21 mouse cellular contexts compared by ENCODE assay signal in the genomic region with DNA sequence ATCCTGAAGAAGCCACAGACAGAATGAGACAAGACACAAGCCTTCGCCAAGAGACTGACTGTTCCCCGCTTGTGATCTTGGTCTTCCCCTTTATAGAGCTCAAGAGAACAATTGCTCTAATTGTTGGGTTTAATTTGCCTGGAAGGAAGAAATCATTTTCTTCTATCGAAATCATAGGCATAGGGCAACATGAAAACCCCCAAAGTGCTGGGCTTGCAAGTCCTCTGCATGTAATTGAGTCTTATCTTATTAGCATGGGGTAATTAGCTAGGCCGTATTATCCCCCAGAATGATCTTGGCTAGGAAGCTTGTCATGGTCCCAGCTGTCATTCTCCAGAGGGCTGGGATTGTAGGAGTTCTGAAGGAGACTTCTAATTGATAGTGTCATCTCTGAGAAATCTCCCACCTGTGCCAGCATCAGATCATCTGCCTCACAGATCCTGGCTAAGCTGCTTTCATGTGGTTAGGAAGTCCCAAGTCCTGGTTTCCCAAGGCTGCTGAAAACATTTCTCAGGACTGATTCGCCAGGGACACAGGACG. TPM values are rescaled to one million over a fixed set of nuclear protein-coding genes. Genes with fewer than 3 reads are reported as not detected.
DNase-seq lines count a peak whose midpoint lies in the region; ATAC-seq and TF ChIP-seq lines count a peak whose summit lies in the region.
"Had no signal": no experiment of that assay in that cellular context is flagged by ENCODE, and none has a peak within 500 bp of the region (broad histone marks: within the 10 kb centered on the region; RNA-seq: fewer than 3 reads in every experiment).

A gene (minus strand): TSS at position 51 of the 540 bp plus-strand sequence.

- H3K4me1 ChIP-seq in embryonic facial prominence, embryonic 15.5 days = no peaks in the 10 kb centered on the region
- H3K4me1 ChIP-seq in embryonic facial prominence, embryonic 10.5 days = no peaks in the 10 kb centered on the region
- peaks cover 4% of the 10 kb centered on the region; the same call in 1 of the 2 replicates for H3K4me1 ChIP-seq in midbrain, embryonic 10.5 days
- H3K4me1 ChIP-seq in midbrain, embryonic 11.5 days (ENCODE audit: control insufficient read depth, insufficient read depth, low read length) = no peaks in the 10 kb centered on the region
- peaks cover 11% of the 10 kb centered on the region for H3K4me1 ChIP-seq in hindbrain, postnatal 0 days (ENCODE audit: insufficient read depth, low read length)
- H3K4me1 ChIP-seq: embryonic facial prominence, embryonic 12.5 days; heart, embryonic 13.5 days had no signal

- 71% methylated on average over 6 of the region's 6 CpGs for WGBS in embryonic facial prominence, embryonic 15.5 days
- 83% methylated on average over 6 of the region's 6 CpGs for WGBS in embryonic facial prominence, embryonic 10.5 days
- 88% methylated on average over 6 of the region's 6 CpGs for WGBS in midbrain, embryonic 10.5 days
- WGBS in midbrain, embryonic 11.5 days = 85% methylated on average over 6 of the region's 6 CpGs
- 53% methylated on average over 6 of the region's 6 CpGs for WGBS in hindbrain, postnatal 0 days

- no peaks in the 10 kb centered on the region for H3K9me3 ChIP-seq in embryonic facial prominence, embryonic 15.5 days (replicated peaks)
- H3K9me3 ChIP-seq in embryonic facial prominence, embryonic 10.5 days = no peaks in the 10 kb centered on the region
- H3K9me3 ChIP-seq in midbrain, embryonic 10.5 days (replicated peaks) = no peaks in the 10 kb centered on the region
- H3K9me3 ChIP-seq in midbrain, embryonic 11.5 days (ENCODE audit: control insufficient read depth, low read length) = no peaks in the 10 kb centered on the region
- no peaks in the 10 kb centered on the region for H3K9me3 ChIP-seq in hindbrain, postnatal 0 days (ENCODE audit: low read length)
- H3K9me3 ChIP-seq: embryonic facial prominence, embryonic 12.5 days; heart, embryonic 13.5 days had no signal

- H3K4me3 ChIP-seq in embryonic facial prominence, embryonic 15.5 days (replicated peaks) = no peak within 1 kb of the TSS
- no peak within 1 kb of the TSS for H3K4me3 ChIP-seq in embryonic facial prominence, embryonic 10.5 days
- no peak within 1 kb of the TSS for H3K4me3 ChIP-seq in midbrain, embryonic 10.5 days
- H3K4me3 ChIP-seq in midbrain, embryonic 11.5 days (ENCODE audit: low read depth, low read length) = no peak within 1 kb of the TSS
- no peak within 1 kb of the TSS for H3K4me3 ChIP-seq in hindbrain, postnatal 0 days (ENCODE audit: low read length)
- H3K4me3 ChIP-seq: embryonic facial prominence, embryonic 12.5 days; heart, embryonic 13.5 days had no signal

- H3K9ac ChIP-seq in embryonic facial prominence, embryonic 15.5 days = no peak within 1 kb of the TSS
- no peak within 1 kb of the TSS for H3K9ac ChIP-seq in midbrain, embryonic 11.5 days (ENCODE audit: low read length)
- no peak within 1 kb of the TSS for H3K9ac ChIP-seq in hindbrain, postnatal 0 days (replicated peaks; ENCODE audit: low read length)
- H3K9ac ChIP-seq: embryonic facial prominence, embryonic 12.5 days; heart, embryonic 13.5 days; liver, postnatal 0 days had no signal

- H3K27ac ChIP-seq in embryonic facial prominence, embryonic 15.5 days (replicated peaks) = no peak within 1 kb of the TSS
- H3K27ac ChIP-seq in embryonic facial prominence, embryonic 10.5 days (replicated peaks) = no peak within 1 kb of the TSS
- 0 out of 2 replicates have a peak within 1 kb of the TSS, but pooled peaks have one; percentile 17 for H3K27ac ChIP-seq in midbrain, embryonic 10.5 days (replicated peaks)
- no peak within 1 kb of the TSS for H3K27ac ChIP-seq in midbrain, embryonic 11.5 days (ENCODE audit: low read depth, low read length)
- 0 out of 2 replicates have a peak within 1 kb of the TSS, but pooled peaks have one; percentile 11 for H3K27ac ChIP-seq in hindbrain, postnatal 0 days
- H3K27ac ChIP-seq: embryonic facial prominence, embryonic 12.5 days; heart, embryonic 13.5 days; kidney, postnatal 0 days had no signal

- ATAC-seq in embryonic facial prominence, embryonic 15.5 days (ENCODE audit: insufficient number of reproducible peaks, low FRiP score, low TSS enrichment, low read depth) = no peak
- ATAC-seq in midbrain, embryonic 11.5 days (ENCODE audit: low FRiP score) = no peak
- ATAC-seq in hindbrain, postnatal 0 days = peak; percentile 61; the same call in 1 of the 2 replicates
- ATAC-seq: intestine, postnatal 0 days; liver, postnatal 0 days had no signal

- no peak for DNase-seq in embryonic facial prominence, embryonic 10.5 days (ENCODE audit: low spot score)
- no peak for DNase-seq in midbrain, embryonic 10.5 days (ENCODE audit: low spot score)
- no peak for DNase-seq in midbrain, embryonic 11.5 days (ENCODE audit: low spot score, missing footprints)
- DNase-seq in hindbrain, postnatal 0 days (ENCODE audit: low spot score) = peak; percentile 65
- DNase-seq in retina, embryonic 14.5 days (ENCODE audit: low spot score) = peak; percentile 45
- DNase-seq in kidney, postnatal 10 days = no peak
- no peak for DNase-seq in kidney, adult 11 months
- DNase-seq: adrenal gland, adult 2 months; cerebellum, adult 2 months; heart, postnatal 4 days; layer of hippocampus, adult 9-11 months; liver, postnatal 0 days had no signal

- no peak within 1 kb of the TSS for H3K4me2 ChIP-seq in embryonic facial prominence, embryonic 15.5 days (replicated peaks)
- no peak within 1 kb of the TSS for H3K4me2 ChIP-seq in midbrain, embryonic 11.5 days
- no peak within 1 kb of the TSS; the same call in 1 of the 2 replicates for H3K4me2 ChIP-seq in hindbrain, postnatal 0 days (ENCODE audit: low read depth, low read length)
- H3K4me2 ChIP-seq: embryonic facial prominence, embryonic 12.5 days; heart, embryonic 13.5 days had no signal

- no peaks in the 10 kb centered on the region for H3K36me3 ChIP-seq in embryonic facial prominence, embryonic 15.5 days
- no peaks in the 10 kb centered on the region for H3K36me3 ChIP-seq in embryonic facial prominence, embryonic 10.5 days (replicated peaks)
- no peaks in the 10 kb centered on the region for H3K36me3 ChIP-seq in midbrain, embryonic 10.5 days
- no peaks in the 10 kb centered on the region for H3K36me3 ChIP-seq in midbrain, embryonic 11.5 days (ENCODE audit: control insufficient read depth, insufficient read depth, low read length)
- H3K36me3 ChIP-seq in hindbrain, postnatal 0 days (ENCODE audit: insufficient read depth, low read length) = no peaks in the 10 kb centered on the region
- H3K36me3 ChIP-seq: embryonic facial prominence, embryonic 12.5 days; heart, embryonic 13.5 days had no signal

- no peak for TF ChIP-seq CTCF in hindbrain, postnatal 0 days (IDR thresholded peaks at IDR 0.05; ENCODE audit: low read depth)

- peaks cover 3% of the 10 kb centered on the region; the same call in 1 of the 2 replicates for H3K27me3 ChIP-seq in embryonic facial prominence, embryonic 15.5 days
- no peaks in the 10 kb centered on the region for H3K27me3 ChIP-seq in embryonic facial prominence, embryonic 10.5 days (replicated peaks; ENCODE audit: low read depth, poor library complexity, severe bottlenecking)
- H3K27me3 ChIP-seq in midbrain, embryonic 10.5 days (ENCODE audit: low read depth, poor library complexity, severe bottlenecking) = no peaks in the 10 kb centered on the region
- no peaks in the 10 kb centered on the region for H3K27me3 ChIP-seq in midbrain, embryonic 11.5 days (ENCODE audit: control insufficient read depth, insufficient read depth, low read length)
- H3K27me3 ChIP-seq in hindbrain, postnatal 0 days (ENCODE audit: insufficient read depth, low read length) = no peaks in the 10 kb centered on the region
- H3K27me3 ChIP-seq: embryonic facial prominence, embryonic 12.5 days had no signal

RNA-seq across cellular contexts. Expression of the gene that starts here (rescaled TPM):
- polyA plus RNA-seq in embryonic facial prominence, embryonic 15.5 days (2015; fragmentation: Nextera tagmentation; extraction: Ambion mirVana) = 17.2 and 30.5 TPM in 2 replicates
- polyA plus RNA-seq in embryonic facial prominence, embryonic 10.5 days (2016; fragmentation: Nextera tagmentation; extraction: Ambion mirVana) = not detected in 2 replicates
- 0.07 TPM in 1 of 2 replicates, not detected in the other for polyA plus RNA-seq in midbrain, embryonic 10.5 days (2016; fragmentation: Nextera tagmentation; extraction: Ambion mirVana)
- 0.15 and 0.19 TPM in 2 replicates for polyA plus RNA-seq in midbrain, embryonic 11.5 days (2014; fragmentation: Nextera tagmentation; extraction: Ambion mirVana)
- total RNA-seq in hindbrain, postnatal 0 days (2014; rRNA removed) = 1.5 and 1.7 TPM in 2 replicates
- 2.4 and 2.5 TPM in 2 replicates for polyA plus RNA-seq in hindbrain, postnatal 0 days (2015; fragmentation: Nextera tagmentation; extraction: Ambion mirVana)
- total RNA-seq: adrenal gland, adult 2 months; common myeloid progenitor, adult 5-6 weeks; heart, postnatal 4 days; megakaryocyte-erythroid progenitor cell, adult 5-6 weeks; MEL had no signal
- polyA plus RNA-seq: adrenal gland, adult 2 months; heart, embryonic 13.5 days; intestine, postnatal 0 days; kidney, postnatal 0 days; liver, postnatal 0 days; urinary bladder, adult 2 months had no signal

Comparison
In these comparisons a context has a peak if more than half of its experiments do, and no peak if none do; other contexts are left out.
1. H3K27ac ChIP-seq: peak in midbrain, embryonic 10.5 days (single experiment) and hindbrain, postnatal 0 days (single experiment); none in embryonic facial prominence, embryonic 15.5 days (single experiment), embryonic facial prominence, embryonic 10.5 days (single experiment) and midbrain, embryonic 11.5 days (single experiment).
2. DNase-seq: peak in hindbrain, postnatal 0 days (single experiment) and retina, embryonic 14.5 days (single experiment); none in embryonic facial prominence, embryonic 10.5 days (single experiment), midbrain, embryonic 10.5 days (single experiment), midbrain, embryonic 11.5 days (single experiment), kidney, postnatal 10 days (single experiment) and kidney, adult 11 months (single experiment).